Mouse (Mus musculus): ENCODE measurements around the gene Gsk3b. TPM values are rescaled to one million over a fixed set of nuclear protein-coding genes. Genes with fewer than 3 reads are reported as not detected.

The Gsk3b gene
- polyA plus RNA-seq, 1 experiment from 2014 or later, result 42.3 TPM

DNA sequence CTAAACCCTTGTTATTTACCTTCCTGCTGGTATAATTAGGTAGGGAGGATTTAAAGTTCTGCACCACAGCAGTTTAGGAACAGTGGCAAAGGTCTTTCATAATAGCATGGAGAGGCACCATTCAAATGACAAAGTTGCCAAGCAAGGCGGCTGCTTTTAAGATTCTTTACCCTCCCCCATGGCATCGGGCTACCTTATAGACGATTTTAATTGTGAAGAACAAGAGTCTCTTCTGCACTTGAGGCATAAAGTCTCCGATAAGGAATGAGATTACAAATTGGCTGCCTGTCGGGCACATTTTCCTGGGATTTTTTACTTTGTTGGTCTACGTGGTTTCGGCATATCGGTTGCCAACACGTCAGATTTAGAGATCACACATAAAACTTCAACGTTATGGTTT lies 1.6 kb upstream of the Gsk3b start:
- Histone ChIP-seq H3K9me3 (replicated peaks; ENCODE audit: control insufficient read depth, low read length) (no peaks in the 10 kb centered on the region), H3K4me3 (replicated peaks; ENCODE audit: low read length) (peak overlapping the region; percentile 84), H3K36me3 (ENCODE audit: control insufficient read depth, insufficient read depth, low read length) (no peaks in the 10 kb centered on the region), H3K4me2 (ENCODE audit: low read depth, low read length) (peak overlapping the region; percentile 82), H3K27me3 (ENCODE audit: control insufficient read depth, insufficient read depth, low read length) (no peaks in the 10 kb centered on the region), H3K4me1 (ENCODE audit: control insufficient read depth, insufficient read depth, low read length) (peaks cover 6% of the 10 kb centered on the region; the same call in 1 of the 2 replicates), H3K9ac (ENCODE audit: low read length) (peak overlapping the region; percentile 93), H3K27ac (ENCODE audit: low read length) (peak overlapping the region; percentile 100)
- 31% methylated on average over 10 of the region's 10 CpGs for WGBS
- ATAC-seq (ENCODE audit: insufficient read depth, low FRiP score), result no peak

DNA sequence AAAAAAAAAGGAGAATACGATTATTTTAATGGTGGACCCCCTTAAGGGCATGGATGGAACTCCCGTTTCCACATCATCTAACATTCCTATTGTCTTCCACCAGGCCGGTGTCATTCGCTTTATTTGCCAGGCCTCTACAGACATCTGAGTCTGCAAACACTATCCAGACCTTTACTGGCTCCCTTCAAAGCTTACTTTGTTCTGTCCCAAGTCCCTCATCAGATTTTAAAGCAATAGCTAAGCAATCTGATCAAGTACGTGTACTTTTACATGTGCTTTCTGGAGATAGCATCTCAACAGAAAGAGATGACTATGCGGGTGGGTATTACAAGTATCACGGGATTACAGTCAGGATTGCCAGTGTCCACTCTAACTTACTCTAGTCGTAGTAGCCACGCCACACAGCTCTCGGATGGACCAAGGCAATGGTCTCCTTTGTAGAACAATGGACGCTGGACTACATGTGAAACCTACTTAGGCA lies 1.1 kb upstream of the Gsk3b start:
- H3K9me3 ChIP-seq (replicated peaks; ENCODE audit: control insufficient read depth, low read length), result no peaks in the 10 kb centered on the region
- H3K4me1 ChIP-seq (ENCODE audit: control insufficient read depth, insufficient read depth, low read length), result peaks cover 9% of the 10 kb centered on the region
- H3K27me3 ChIP-seq (ENCODE audit: control insufficient read depth, insufficient read depth, low read length), result no peaks in the 10 kb centered on the region
- peak overlapping the region; percentile 84 for H3K4me3 ChIP-seq (replicated peaks; ENCODE audit: low read length)
- peak overlapping the region; percentile 82 for H3K4me2 ChIP-seq (ENCODE audit: low read depth, low read length)
- H3K9ac ChIP-seq (ENCODE audit: low read length), result peak overlapping the region; percentile 93
- no peak for ATAC-seq (ENCODE audit: insufficient read depth, low FRiP score)
- 4% methylated on average over 11 of the region's 11 CpGs for WGBS
- peak overlapping the region; percentile 100 for H3K27ac ChIP-seq (ENCODE audit: low read length)
- H3K36me3 ChIP-seq (ENCODE audit: control insufficient read depth, insufficient read depth, low read length), result no peaks in the 10 kb centered on the region

DNA sequence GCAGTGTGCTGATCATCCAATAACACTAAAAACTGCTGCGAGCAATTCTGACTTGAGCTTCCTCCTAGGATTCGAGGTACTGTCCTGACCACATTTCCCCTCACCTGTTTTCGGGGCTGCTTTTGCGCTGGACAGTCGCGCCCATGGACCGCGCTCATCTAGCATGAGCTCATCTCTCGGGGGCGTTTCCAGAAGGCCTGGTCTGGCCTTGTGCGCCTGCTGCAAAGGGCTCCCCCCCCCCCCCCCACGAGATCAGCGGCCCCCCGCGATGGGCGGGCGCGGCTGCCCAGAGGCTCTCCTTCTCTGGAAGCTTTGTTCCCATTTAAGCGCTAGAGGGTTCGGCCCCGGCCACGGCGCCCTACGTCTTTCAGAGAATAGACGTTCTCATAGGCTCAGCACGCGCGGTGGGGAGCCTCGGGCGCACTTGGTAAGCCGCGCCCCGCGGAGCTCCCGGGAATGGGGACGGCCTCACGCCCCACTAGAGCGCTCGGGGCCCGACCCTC lies 624 bp upstream of the Gsk3b start:
- under 1% methylated on average over 40 of the region's 40 CpGs for WGBS
- peak; percentile 51 for ATAC-seq (ENCODE audit: insufficient read depth, low FRiP score)
- peak overlapping the region; percentile 84 for H3K4me3 ChIP-seq (replicated peaks; ENCODE audit: low read length)

DNA sequence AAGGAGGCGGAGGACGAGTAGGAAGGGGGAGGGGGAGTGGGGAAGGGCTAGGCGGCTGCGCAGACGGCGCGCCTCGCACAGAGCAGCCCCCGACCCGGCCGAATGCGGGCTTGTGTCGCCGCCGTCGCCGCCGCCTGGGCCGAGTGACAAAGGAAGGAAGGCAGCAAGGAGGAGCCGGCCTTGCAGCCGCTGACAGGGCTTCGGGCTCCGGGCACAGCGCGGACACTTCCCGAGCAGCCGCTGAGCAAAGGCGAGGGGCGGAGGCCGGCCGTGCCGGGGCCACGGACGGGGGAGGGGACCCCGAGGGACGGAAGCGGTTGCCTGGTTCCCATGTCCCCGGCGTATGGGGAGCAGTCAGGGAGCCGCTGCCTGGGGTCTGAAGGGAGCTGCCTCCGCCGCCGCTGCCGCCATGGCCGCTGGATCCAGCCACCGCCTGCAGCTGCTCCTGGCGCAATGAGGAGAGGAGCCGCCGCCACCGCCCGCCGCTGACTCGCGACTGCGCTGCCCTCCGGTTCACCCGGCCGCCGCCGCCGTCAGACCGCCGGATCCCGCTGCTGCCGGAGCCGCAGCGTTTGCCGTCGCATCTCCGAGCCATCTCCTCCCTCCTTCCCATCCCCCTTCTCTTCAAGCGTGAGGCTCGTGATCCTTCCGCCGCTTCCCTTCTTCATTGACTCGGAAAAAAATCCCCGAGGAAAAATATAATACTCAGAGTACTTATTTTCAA lies 808 bp downstream of the Gsk3b start:
- Histone ChIP-seq H3K4me3 (replicated peaks; ENCODE audit: low read length) (peak overlapping the region; percentile 84), H3K36me3 (ENCODE audit: control insufficient read depth, insufficient read depth, low read length) (no peaks in the 10 kb centered on the region), H3K4me2 (ENCODE audit: low read depth, low read length) (peak overlapping the region; percentile 75; the same call in 1 of the 2 replicates), H3K9ac (ENCODE audit: low read length) (peak overlapping the region; percentile 96), H3K27me3 (ENCODE audit: control insufficient read depth, insufficient read depth, low read length) (no peaks in the 10 kb centered on the region), H3K4me1 (ENCODE audit: control insufficient read depth, insufficient read depth, low read length) (peaks cover 26% of the 10 kb centered on the region), H3K9me3 (replicated peaks; ENCODE audit: control insufficient read depth, low read length) (no peaks in the 10 kb centered on the region), H3K27ac (ENCODE audit: low read length) (peak overlapping the region; percentile 100)
- peak; percentile 5; the same call in 1 of the 2 replicates for ATAC-seq (ENCODE audit: insufficient read depth, low FRiP score)
- WGBS, result under 1% methylated on average over 73 of the region's 76 CpGs

More for the DNA sequence above, 624 bp upstream of the Gsk3b start:
- peak overlapping the region; percentile 93 for H3K9ac ChIP-seq (ENCODE audit: low read length)
- H3K36me3 ChIP-seq (ENCODE audit: control insufficient read depth, insufficient read depth, low read length), result no peaks in the 10 kb centered on the region
- H3K27ac ChIP-seq (ENCODE audit: low read length), result peak overlapping the region; percentile 100
- H3K4me1 ChIP-seq (ENCODE audit: control insufficient read depth, insufficient read depth, low read length), result peaks cover 14% of the 10 kb centered on the region
- no peaks in the 10 kb centered on the region for H3K27me3 ChIP-seq (ENCODE audit: control insufficient read depth, insufficient read depth, low read length)
- no peaks in the 10 kb centered on the region for H3K9me3 ChIP-seq (replicated peaks; ENCODE audit: control insufficient read depth, low read length)
- H3K4me2 ChIP-seq (ENCODE audit: low read depth, low read length), result peak overlapping the region; percentile 82

DNA sequence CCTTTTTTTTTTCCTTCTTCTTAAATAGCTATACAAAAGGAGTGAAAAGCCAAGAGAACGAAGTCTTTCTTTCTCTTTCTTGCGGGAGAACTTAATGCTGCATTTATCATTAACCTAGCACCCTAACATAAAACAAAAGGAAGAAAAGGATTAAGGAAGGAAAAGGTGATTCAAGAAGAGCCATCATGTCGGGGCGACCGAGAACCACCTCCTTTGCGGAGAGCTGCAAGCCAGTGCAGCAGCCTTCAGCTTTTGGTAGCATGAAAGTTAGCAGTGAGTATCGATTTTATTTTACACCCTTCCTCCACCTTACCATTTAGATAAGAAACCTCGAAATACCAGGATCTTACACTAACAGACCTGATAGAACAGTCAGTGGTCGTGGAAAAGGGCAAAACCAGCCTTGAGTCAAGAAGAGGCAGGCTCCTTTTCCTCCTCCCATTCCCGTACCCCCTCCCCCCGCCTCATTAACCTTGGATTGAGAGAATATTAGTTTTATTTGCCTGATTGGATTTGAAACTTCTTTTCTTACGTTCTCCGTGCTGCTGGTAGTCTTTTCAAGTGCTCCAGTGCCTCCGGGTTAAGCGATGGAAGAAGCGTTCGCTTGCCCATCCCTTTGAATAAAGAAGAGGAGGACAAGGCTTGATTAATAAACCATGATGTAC lies 1.7 kb downstream of the Gsk3b start:
- peak overlapping the region; percentile 75 for H3K4me2 ChIP-seq (ENCODE audit: low read depth, low read length)
- peak overlapping the region; percentile 84 for H3K4me3 ChIP-seq (replicated peaks; ENCODE audit: low read length)
- WGBS, result under 1% methylated on average over 17 of the region's 17 CpGs
- no peak for ATAC-seq (ENCODE audit: insufficient read depth, low FRiP score)
- H3K36me3 ChIP-seq (ENCODE audit: control insufficient read depth, insufficient read depth, low read length), result no peaks in the 10 kb centered on the region
- H3K9ac ChIP-seq (ENCODE audit: low read length), result peak overlapping the region; percentile 72
- H3K9me3 ChIP-seq (replicated peaks; ENCODE audit: control insufficient read depth, low read length), result no peaks in the 10 kb centered on the region
- no peaks in the 10 kb centered on the region for H3K27me3 ChIP-seq (ENCODE audit: control insufficient read depth, insufficient read depth, low read length)
- peak overlapping the region; percentile 48; the same call in 1 of the 2 replicates for H3K27ac ChIP-seq (ENCODE audit: low read length)
- H3K4me1 ChIP-seq (ENCODE audit: control insufficient read depth, insufficient read depth, low read length), result peaks cover 31% of the 10 kb centered on the region

DNA sequence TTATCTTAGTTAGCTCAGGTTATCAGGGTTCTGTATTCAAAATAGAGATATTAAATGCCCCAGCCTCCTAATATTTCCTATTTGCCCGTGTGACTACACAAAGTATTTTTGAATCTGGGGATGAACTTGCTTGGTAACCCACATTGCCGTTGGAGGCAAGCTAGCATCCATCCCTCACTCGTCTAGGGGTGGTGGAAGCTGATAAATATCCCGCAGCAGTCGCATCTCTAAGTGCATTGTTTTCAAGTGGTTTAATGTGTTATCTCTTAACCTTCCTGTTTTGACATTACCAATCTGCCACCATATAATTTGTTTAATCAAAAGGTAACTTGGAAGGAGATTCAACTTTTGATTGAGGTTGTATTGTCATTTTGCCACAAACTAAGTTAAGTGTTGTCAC lies 2.2 kb downstream of the Gsk3b start:
- Histone ChIP-seq H3K4me1 (ENCODE audit: control insufficient read depth, insufficient read depth, low read length) (peaks cover 36% of the 10 kb centered on the region), H3K36me3 (ENCODE audit: control insufficient read depth, insufficient read depth, low read length) (no peaks in the 10 kb centered on the region), H3K4me2 (ENCODE audit: low read depth, low read length) (peak overlapping the region; percentile 75), H3K9me3 (replicated peaks; ENCODE audit: control insufficient read depth, low read length) (no peaks in the 10 kb centered on the region), H3K27ac (ENCODE audit: low read length) (no peak overlapping the region), H3K27me3 (ENCODE audit: control insufficient read depth, insufficient read depth, low read length) (no peaks in the 10 kb centered on the region), H3K4me3 (replicated peaks; ENCODE audit: low read length) (peak overlapping the region; percentile 84), H3K9ac (ENCODE audit: low read length) (peak overlapping the region; percentile 72)
- ATAC-seq (ENCODE audit: insufficient read depth, low FRiP score), result no peak
- WGBS, result under 1% methylated on average over 5 of the region's 5 CpGs

DNA sequence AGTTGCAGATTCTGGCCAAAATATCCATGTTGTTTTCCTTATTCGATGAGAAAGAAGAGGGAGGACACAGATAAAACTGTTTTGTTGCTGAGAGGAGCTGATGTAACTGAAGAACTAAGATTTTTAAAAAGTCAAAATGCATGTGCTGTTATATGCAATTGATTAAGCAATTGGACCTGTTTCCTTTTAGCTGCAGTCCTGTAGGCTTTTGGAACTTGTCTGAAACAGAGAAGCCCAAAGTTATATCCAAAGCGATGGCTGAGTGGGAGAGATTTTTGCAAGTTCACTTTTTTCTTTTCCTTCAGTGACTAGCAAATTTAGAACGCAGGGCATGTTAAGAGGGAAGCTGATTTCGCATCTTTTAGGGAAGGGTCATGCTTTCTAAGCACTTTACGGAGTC lies 2.9 kb downstream of the Gsk3b start:
- H3K4me1 ChIP-seq (ENCODE audit: control insufficient read depth, insufficient read depth, low read length), result peaks cover 36% of the 10 kb centered on the region
- 5% methylated on average over 5 of the region's 5 CpGs for WGBS
- H3K9ac ChIP-seq (ENCODE audit: low read length), result peak overlapping the region; percentile 60
- H3K27me3 ChIP-seq (ENCODE audit: control insufficient read depth, insufficient read depth, low read length), result no peaks in the 10 kb centered on the region
- H3K27ac ChIP-seq (ENCODE audit: low read length), result no peak overlapping the region
- H3K36me3 ChIP-seq (ENCODE audit: control insufficient read depth, insufficient read depth, low read length), result no peaks in the 10 kb centered on the region
- H3K4me3 ChIP-seq (replicated peaks; ENCODE audit: low read length), result peak overlapping the region; percentile 84
- no peak for ATAC-seq (ENCODE audit: insufficient read depth, low FRiP score)
- H3K4me2 ChIP-seq (ENCODE audit: low read depth, low read length), result peak overlapping the region; percentile 75
- H3K9me3 ChIP-seq (replicated peaks; ENCODE audit: control insufficient read depth, low read length), result no peaks in the 10 kb centered on the region

DNA sequence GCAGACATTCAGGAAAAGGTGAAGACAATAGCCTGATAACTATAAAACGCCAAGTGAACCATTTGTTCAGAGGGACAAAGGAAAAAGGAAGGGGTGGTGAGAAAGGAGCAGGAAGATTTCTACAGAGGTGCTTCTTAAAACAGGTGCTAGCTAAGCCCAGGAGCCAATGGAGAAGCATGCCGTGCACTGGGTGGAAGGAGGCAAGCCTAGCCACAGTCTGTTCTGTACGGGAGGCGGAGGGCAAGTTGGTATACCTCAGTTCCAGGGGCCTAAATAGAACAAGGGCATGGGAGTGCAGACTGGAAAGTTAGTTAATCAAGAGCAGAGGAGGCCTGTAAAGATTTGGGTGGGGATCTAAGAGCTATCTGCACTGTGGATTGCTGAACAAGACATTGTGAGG lies 3.8 kb downstream of the Gsk3b start:
- H3K27ac ChIP-seq (ENCODE audit: low read length), result 0 out of 2 replicates have a peak overlapping the region, but pooled peaks have one; percentile 10
- peak overlapping the region; percentile 51 for H3K4me3 ChIP-seq (replicated peaks; ENCODE audit: low read length)
- peak overlapping the region; percentile 72 for H3K9ac ChIP-seq (ENCODE audit: low read length)
- H3K27me3 ChIP-seq (ENCODE audit: control insufficient read depth, insufficient read depth, low read length), result no peaks in the 10 kb centered on the region
- peak overlapping the region; percentile 82 for H3K4me2 ChIP-seq (ENCODE audit: low read depth, low read length)
- peaks cover 34% of the 10 kb centered on the region for H3K4me1 ChIP-seq (ENCODE audit: control insufficient read depth, insufficient read depth, low read length)
- 5% methylated on average over 4 of the region's 4 CpGs for WGBS
- H3K9me3 ChIP-seq (replicated peaks; ENCODE audit: control insufficient read depth, low read length), result no peaks in the 10 kb centered on the region
- H3K36me3 ChIP-seq (ENCODE audit: control insufficient read depth, insufficient read depth, low read length), result no peaks in the 10 kb centered on the region
- ATAC-seq (ENCODE audit: insufficient read depth, low FRiP score), result no peak

Data from stomach, embryonic 16.5 days (tissue).